Mouse (Mus musculus) lung, postnatal 0 days (tissue): ENCODE measurements at regions not wholly inside any gene's neighbourhood (a gene's known extent, or its start where the extent isn't known, plus 50 kb on each side); places are given as distances from the start of the nearest gene placed in this dataset.

Experiments
- ATAC-seq: fragments of 200-750 bp; cut with Nextera tagmentation; 2 replicates; pipeline ENCODE4 v1.8.0; 2017; ENCODE audit warnings: moderate library complexity
- DNase-seq: peaks from one replicate; pipeline ENCODE4 v3.0.0-alpha.2; 2016; ENCODE audit warnings: low spot score
- H3K27ac ChIP-seq: fragments of 300-500 bp; sonication (generic); 2 replicates; pipeline ENCODE4 v1.5.1; 2014; ENCODE audit warnings: antibody characterized with exemption, mild to moderate bottlenecking, low read length, mixed read lengths
- H3K27me3 ChIP-seq: fragments of 300-500 bp; sonication (generic); replicated peaks from 2 replicates; pipeline ENCODE4 v1.6.1; 2014; ENCODE audit warnings: low read length, mixed read lengths; ENCODE audit not compliant: insufficient read depth
- H3K36me3 ChIP-seq: fragments of 300-500 bp; sonication (generic); 2 replicates; pipeline ENCODE4 v1.6.1; 2014; ENCODE audit warnings: low read length, mixed read lengths; ENCODE audit not compliant: insufficient read depth
- H3K4me1 ChIP-seq: fragments of 300-500 bp; sonication (generic); 2 replicates; pipeline ENCODE4 v1.6.1; 2014; ENCODE audit warnings: antibody characterized with exemption, low read depth, low read length, mixed read lengths; ENCODE audit not compliant: insufficient read depth
- H3K4me2 ChIP-seq: fragments of 300-500 bp; sonication (generic); replicated peaks from 2 replicates; pipeline ENCODE4 v1.6.1; 2014; ENCODE audit warnings: low read depth, mild to moderate bottlenecking, low read length, moderate library complexity, mixed read lengths
- H3K4me3 ChIP-seq: fragments of 300-500 bp; sonication (generic); 2 replicates; pipeline ENCODE4 v1.5.1; 2014; ENCODE audit warnings: low read depth, low read length
- H3K9ac ChIP-seq: fragments of 300-500 bp; sonication (generic); replicated peaks from 2 replicates; pipeline ENCODE4 v1.6.1; 2014; ENCODE audit warnings: low read depth, mild to moderate bottlenecking
- H3K9me3 ChIP-seq: fragments of 300-500 bp; sonication (generic); 2 replicates; pipeline ENCODE4 v1.6.1; 2016; ENCODE audit warnings: low read length, mixed read lengths
- CTCF ChIP-seq: IDR thresholded peaks from 2 replicates; pipeline ENCODE4 v1.5.1; 2016; ENCODE audit warnings: antibody characterized with exemption, mild to moderate bottlenecking
- EP300 ChIP-seq: IDR thresholded peaks from 2 replicates; pipeline ENCODE4 v1.6.1; 2016; ENCODE audit warnings: antibody characterized with exemption, mild to moderate bottlenecking, control low read depth
- WGBS: fragments of 180-500 bp; shearing (Covaris S2); extraction: QIAGEN DNeasy Blood & Tissue Kit; methylation state at CpG from one replicate; pipeline ENCODE4 v1.1.7; 2014; 5-methylcytosine and 5-hydroxymethylcytosine counted together

- H3K9ac ChIP-seq = no peak overlapping the region
- no peaks in the 10 kb centered on the region for H3K9me3 ChIP-seq
- H3K4me1 ChIP-seq = no peaks in the 10 kb centered on the region
- H3K4me3 ChIP-seq = no peak overlapping the region
- DNase-seq = no peak
- no peak overlapping the region for H3K27ac ChIP-seq
- ATAC-seq = no peak
- no peak overlapping the region for H3K4me2 ChIP-seq
- no peak for TF ChIP-seq EP300
- TF ChIP-seq CTCF = no peak
- no peaks in the 10 kb centered on the region for H3K36me3 ChIP-seq
- no peaks in the 10 kb centered on the region for H3K27me3 ChIP-seq
- 91% methylated on average over 3 of the region's 3 CpGs for WGBS
Observed at GRCm38 (mm10) chr1:76911472-76911871, 603.4 kb downstream of the Epha4 start.

GRCm38 (mm10) chr1:76919541-76919940 is 595.3 kb downstream of the Epha4 start:
- no peak for TF ChIP-seq EP300
- no peak for TF ChIP-seq CTCF
- DNase-seq (no peak), ATAC-seq (no peak)
- Histone ChIP-seq H3K4me3 (no peak overlapping the region), H3K36me3 (no peaks in the 10 kb centered on the region), H3K9me3 (no peaks in the 10 kb centered on the region), H3K27ac (no peak overlapping the region), H3K27me3 (no peaks in the 10 kb centered on the region), H3K4me2 (no peak overlapping the region), H3K9ac (no peak overlapping the region), H3K4me1 (no peaks in the 10 kb centered on the region)
- 10% methylated on average over 2 of the region's 2 CpGs for WGBS

GRCm38 (mm10) chr1:76920634-76921033 is 594.3 kb downstream of the Epha4 start:
- ATAC-seq (no peak), DNase-seq (no peak)
- Histone ChIP-seq H3K4me1 (no peaks in the 10 kb centered on the region), H3K36me3 (no peaks in the 10 kb centered on the region), H3K4me2 (no peak overlapping the region), H3K4me3 (no peak overlapping the region), H3K9me3 (no peaks in the 10 kb centered on the region), H3K9ac (no peak overlapping the region), H3K27me3 (no peaks in the 10 kb centered on the region), H3K27ac (no peak overlapping the region)
- TF ChIP-seq EP300 (no peak), CTCF (no peak)

- Histone ChIP-seq H3K4me3 (no peak overlapping the region), H3K9me3 (no peaks in the 10 kb centered on the region), H3K4me2 (no peak overlapping the region), H3K36me3 (no peaks in the 10 kb centered on the region), H3K4me1 (no peaks in the 10 kb centered on the region), H3K27me3 (no peaks in the 10 kb centered on the region), H3K9ac (no peak overlapping the region), H3K27ac (no peak overlapping the region)
- DNase-seq (no peak), ATAC-seq (no peak)
- 64% methylated on average over 5 of the region's 5 CpGs for WGBS
- TF ChIP-seq EP300 (no peak), CTCF (no peak)
Observed at GRCm38 (mm10) chr1:76927041-76927440, 587.8 kb downstream of the Epha4 start.

GRCm38 (mm10) chr1:76928035-76928434 is 586.9 kb downstream of the Epha4 start:
- Histone ChIP-seq H3K4me1 (no peaks in the 10 kb centered on the region), H3K27ac (no peak overlapping the region), H3K27me3 (no peaks in the 10 kb centered on the region), H3K9me3 (no peaks in the 10 kb centered on the region), H3K9ac (no peak overlapping the region), H3K36me3 (no peaks in the 10 kb centered on the region), H3K4me3 (no peak overlapping the region), H3K4me2 (no peak overlapping the region)
- no peak for ATAC-seq
- TF ChIP-seq CTCF (no peak), EP300 (no peak)
- WGBS = 92% methylated on average over 2 of the region's 2 CpGs
- no peak for DNase-seq

- no peak overlapping the region for H3K9ac ChIP-seq
- ATAC-seq (no peak), DNase-seq (peak; percentile 6)
- H3K4me3 ChIP-seq = no peak overlapping the region
- no peaks in the 10 kb centered on the region for H3K9me3 ChIP-seq
- no peaks in the 10 kb centered on the region for H3K36me3 ChIP-seq
- no peak overlapping the region for H3K27ac ChIP-seq
- 50% methylated on average over 4 of the region's 4 CpGs for WGBS
- TF ChIP-seq EP300 (no peak), CTCF (no peak)
- H3K27me3 ChIP-seq = no peaks in the 10 kb centered on the region
- H3K4me2 ChIP-seq = no peak overlapping the region
- H3K4me1 ChIP-seq = no peaks in the 10 kb centered on the region
Observed at GRCm38 (mm10) chr1:76933460-76933859, 581.4 kb downstream of the Epha4 start.

- no peak overlapping the region for H3K4me3 ChIP-seq
- TF ChIP-seq CTCF (peak; percentile 15; the same call in 1 of the 2 replicates), EP300 (peak; percentile 97)
- 3% methylated on average over 3 of the region's 3 CpGs for WGBS
- no peak overlapping the region for H3K9ac ChIP-seq
- H3K27ac ChIP-seq = no peak overlapping the region
- H3K27me3 ChIP-seq = no peaks in the 10 kb centered on the region
- DNase-seq (peak; percentile 94), ATAC-seq (peak; percentile 96)
- H3K4me2 ChIP-seq = no peak overlapping the region; the same call in 1 of the 2 replicates
- no peaks in the 10 kb centered on the region for H3K9me3 ChIP-seq
- H3K4me1 ChIP-seq = peaks cover 6% of the 10 kb centered on the region; the same call in 1 of the 2 replicates
- no peaks in the 10 kb centered on the region for H3K36me3 ChIP-seq
Observed at GRCm38 (mm10) chr1:76942730-76943129, 572.2 kb downstream of the Epha4 start.
